Mouse (Mus musculus): ENCODE measurements around the gene Ube2l3. TPM values are rescaled to one million over a fixed set of nuclear protein-coding genes. Genes with fewer than 3 reads are reported as not detected.

The Ube2l3 gene
- total and polyA plus RNA-seq, 3 experiments: 137 to 2,006 (median 297) TPM

DNA sequence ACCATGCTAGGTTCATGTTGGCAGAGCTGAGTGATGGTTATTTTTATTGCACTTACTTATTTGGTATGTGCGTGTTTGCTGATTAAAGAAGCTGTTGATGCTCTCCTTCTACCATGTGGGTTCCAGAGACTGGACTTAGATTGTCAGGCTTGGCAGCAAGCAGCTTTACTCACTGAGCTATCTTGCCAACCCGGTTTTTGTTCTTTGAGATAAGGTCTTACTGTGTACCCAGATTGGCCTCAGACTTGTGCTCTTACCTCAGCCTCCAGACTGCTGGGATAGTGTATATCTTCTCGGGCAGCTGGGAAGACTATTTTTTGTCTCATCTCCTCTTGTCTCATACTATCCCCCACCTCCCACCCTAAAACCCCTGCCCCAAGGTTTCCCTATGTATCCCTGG lies 35.2 kb upstream of the Ube2l3 start:
- H3K9ac ChIP-seq (ENCODE audit: control insufficient read depth, low read depth, low read length, poor library complexity, severe bottlenecking): no peak overlapping the region
- peak; percentile 82 for DNase-seq (ENCODE audit: low read depth, low spot score)
- H3K36me3 ChIP-seq (ENCODE audit: control insufficient read depth in 1 of 2, insufficient read depth in 2 of 2, low read length in 2 of 2): peaks cover 0 to 48% of the 10 kb centered on the region in 2 experiments; a peak in 2 of 4 replicates
- peaks cover 37 to 65% of the 10 kb centered on the region in 2 experiments for H3K4me1 ChIP-seq (ENCODE audit: control insufficient read depth in 1 of 2, insufficient read depth in 2 of 2, low read length in 2 of 2)
- peak overlapping the region; percentile 33; the same call in 1 of the 2 replicates for H3K27ac ChIP-seq (ENCODE audit: control insufficient read depth, low read depth, low read length)
- H3K4me3 ChIP-seq (ENCODE audit: control insufficient read depth in 1 of 2, insufficient read depth in 1 of 2, low read depth in 2 of 2, low read length in 2 of 2): no peak overlapping the region
- H3K79me2 ChIP-seq (ENCODE audit: control insufficient read depth, insufficient read depth, low read length, poor library complexity): peaks cover 33% of the 10 kb centered on the region
- no peaks in the 10 kb centered on the region for H3K9me3 ChIP-seq (replicated peaks; ENCODE audit: insufficient read depth, low read length)
- no peaks in the 10 kb centered on the region for H3K27me3 ChIP-seq (ENCODE audit: control insufficient read depth in 1 of 2, insufficient read depth in 2 of 2, low read length in 2 of 2)
- TF ChIP-seq HCFC1 (IDR thresholded peaks at IDR 0.05; ENCODE audit: low read depth, low read length) (0 out of 2 replicates have a peak, but pooled peaks have one; percentile 2), ZMIZ1 (IDR thresholded peaks at IDR 0.05; ENCODE audit: low read depth, low read length) (no peak), CHD1 (IDR thresholded peaks at IDR 0.05; ENCODE audit: low read depth, low read length) (no peak), GABPA (IDR thresholded peaks at IDR 0.05; ENCODE audit: low read depth, low read length) (no peak), GATA1 (IDR thresholded peaks at IDR 0.05; ENCODE audit: low read depth, low read length) (peak; percentile 96), ZNF384 (IDR thresholded peaks at IDR 0.05; ENCODE audit: low read depth, low read length) (peak; percentile 50; the same call in 1 of the 2 replicates), CHD2 (IDR thresholded peaks at IDR 0.05; ENCODE audit: low read length) (no peak), MAZ (IDR thresholded peaks at IDR 0.05; ENCODE audit: low read depth, low read length) (no peak), MYC (IDR thresholded peaks at IDR 0.05; ENCODE audit: low read depth, low read length) (peak; percentile 77), ELF1 (IDR thresholded peaks at IDR 0.05; ENCODE audit: low read depth, low read length) (no peak), POLR2A (IDR thresholded peaks at IDR 0.05; ENCODE audit: control insufficient read depth in 1 of 2, insufficient read depth in 1 of 2, low read depth in 1 of 2, low read length in 2 of 2, poor library complexity in 1 of 2) (no peak), RAD21 (IDR thresholded peaks at IDR 0.05; ENCODE audit: low read depth, low read length) (no peak), USF2 (IDR thresholded peaks at IDR 0.05; ENCODE audit: borderline replicate concordance in 1 of 2, insufficient read depth in 1 of 2, low read depth in 1 of 2, low read length in 2 of 2) (no peak), POLR2AphosphoS5 (IDR thresholded peaks at IDR 0.05; ENCODE audit: borderline replicate concordance, low read depth, low read length) (no peak), ZKSCAN1 (IDR thresholded peaks at IDR 0.05; ENCODE audit: low read depth, low read length) (no peak), ETS1 (IDR thresholded peaks at IDR 0.05; ENCODE audit: low read depth, low read length) (peak; percentile 90), MAX (IDR thresholded peaks at IDR 0.05; ENCODE audit: low read length) (peak; percentile 73), SIN3A (IDR thresholded peaks at IDR 0.05; ENCODE audit: low read length) (peak; percentile 84), JUND (IDR thresholded peaks at IDR 0.05; ENCODE audit: low read depth, low read length) (no peak), USF1 (IDR thresholded peaks at IDR 0.05; ENCODE audit: low read depth, low read length) (no peak), E2F4 (IDR thresholded peaks at IDR 0.05; ENCODE audit: borderline replicate concordance, low read depth, low read length) (no peak), KAT2A (conservative IDR thresholded peaks at IDR 0.05; ENCODE audit: low read depth, low read length) (no peak), NELFE (IDR thresholded peaks at IDR 0.05; ENCODE audit: low read depth, low read length) (no peak), ZC3H11A (IDR thresholded peaks at IDR 0.05; ENCODE audit: low read depth, low read length) (no peak), RCOR1 (IDR thresholded peaks at IDR 0.05; ENCODE audit: low read depth, low read length) (peak; percentile 97), NRF1 (IDR thresholded peaks at IDR 0.05; ENCODE audit: insufficient read depth, low read depth, low read length, poor library complexity, severe bottlenecking) (no peak), MYB (IDR thresholded peaks at IDR 0.05; ENCODE audit: low read depth, low read length) (no peak), CTCF (IDR thresholded peaks at IDR 0.05 in 2 of 3, conservative IDR thresholded peaks at IDR 0.05 in 1 of 3; ENCODE audit: control insufficient read depth in 1 of 3, insufficient read depth in 1 of 3, low read depth in 2 of 3, low read length in 3 of 3, poor library complexity in 1 of 3, severe bottlenecking in 1 of 3) (no peak), UBTF (IDR thresholded peaks at IDR 0.05; ENCODE audit: borderline replicate concordance, insufficient read depth, low read depth, low read length) (no peak), MEF2A (IDR thresholded peaks at IDR 0.05; ENCODE audit: extremely low read depth, insufficient replicate concordance, low read depth, low read length, poor library complexity, severe bottlenecking) (peak; percentile 42; the same call in 1 of the 2 replicates), TCF12 (IDR thresholded peaks at IDR 0.05; ENCODE audit: low read depth, low read length) (peak; percentile 96), BHLHE40 (IDR thresholded peaks at IDR 0.05; ENCODE audit: borderline replicate concordance, low read depth, low read length) (peak; percentile 64), TBP (IDR thresholded peaks at IDR 0.05; ENCODE audit: low read depth, low read length) (peak; percentile 32; the same call in 1 of the 2 replicates), TAL1 (IDR thresholded peaks at IDR 0.05; ENCODE audit: low read length) (peak; percentile 86), SMC3 (IDR thresholded peaks at IDR 0.05; ENCODE audit: low read depth, low read length) (no peak), MXI1 (IDR thresholded peaks at IDR 0.05; ENCODE audit: low read depth, low read length) (peak; percentile 89), POLR2AphosphoS2 (IDR thresholded peaks at IDR 0.05; ENCODE audit: low read length) (no peak), MAFK (IDR thresholded peaks at IDR 0.05; ENCODE audit: borderline replicate concordance, low read depth, low read length) (no peak; the same call in 1 of the 2 replicates)
